Mouse (Mus musculus): ENCODE results near the gene Gm36210. TPM values are rescaled to one million over a fixed set of nuclear protein-coding genes. Genes with fewer than 3 reads are reported as not detected.
A peak's percentile ranks its signal among the peaks of the same experiment; 100 is the strongest.
"Not testable (repeated sequence)": the region's sequence is repeated elsewhere in the genome, so short reads cannot be mapped to it uniquely, and the experiment has no call there.

Gm36210 gene
- polyA plus RNA-seq, 2 experiments = 0.02 TPM; not detected in 1

- Histone ChIP-seq H3K27me3 (ENCODE audit: control insufficient read depth, insufficient read depth, low read length) (no peaks in the 10 kb centered on the region), H3K4me3 (ENCODE audit: insufficient read depth in 1 of 2, low read depth in 2 of 2, low read length in 2 of 2) (no peak overlapping the region), H3K4me1 (replicated peaks; ENCODE audit: control insufficient read depth in 2 of 2, insufficient read depth in 2 of 2, low read length in 1 of 2) (no peaks in the 10 kb centered on the region), H3K4me2 (ENCODE audit: low read depth) (no peak overlapping the region), H3K27ac (no peak overlapping the region), H3K9me3 (ENCODE audit: control insufficient read depth, low read length) (no peaks in the 10 kb centered on the region), H3K36me3 (replicated peaks; ENCODE audit: control insufficient read depth, insufficient read depth, low read depth) (no peaks in the 10 kb centered on the region), H3K9ac (replicated peaks) (no peak overlapping the region)
- TF ChIP-seq EP300 (IDR thresholded peaks at IDR 0.05; ENCODE audit: low read depth) = no peak
- no peak for TF ChIP-seq CTCF (IDR thresholded peaks at IDR 0.05; ENCODE audit: low read depth)
- 65% methylated on average over 4 of the region's 4 CpGs for WGBS (ENCODE audit: insufficient replicate concordance)
- ATAC-seq (ENCODE audit: insufficient read depth) = no peak
- DNase-seq (ENCODE audit: low read depth in 3 of 3, low spot score in 3 of 3) = no peak
These were observed 19.6 kb downstream of the Gm36210 start for GRCm38 (mm10) chr7:4886680-4887079.

- peaks cover 21 to 28% of the 10 kb centered on the region in 2 experiments for H3K4me1 ChIP-seq (replicated peaks; ENCODE audit: control insufficient read depth in 2 of 2, insufficient read depth in 2 of 2, low read length in 1 of 2)
- not testable (repeated sequence) for H3K9me3 ChIP-seq (ENCODE audit: control insufficient read depth, low read length); ATAC-seq (ENCODE audit: insufficient read depth); H3K36me3 ChIP-seq (replicated peaks; ENCODE audit: control insufficient read depth, insufficient read depth, low read depth); H3K4me3 ChIP-seq (ENCODE audit: insufficient read depth in 1 of 2, low read depth in 2 of 2, low read length in 2 of 2); H3K4me2 ChIP-seq (ENCODE audit: low read depth); H3K9ac ChIP-seq (replicated peaks); H3K27me3 ChIP-seq (ENCODE audit: control insufficient read depth, insufficient read depth, low read length); H3K27ac ChIP-seq; DNase-seq (ENCODE audit: low read depth in 3 of 3, low spot score in 3 of 3)
- 70% methylated on average over 1 of the region's 1 CpGs for WGBS (ENCODE audit: insufficient replicate concordance)
These were observed 27.3 kb downstream of the Gm36210 start for GRCm38 (mm10) chr7:4879036-4879435.

- Histone ChIP-seq H3K4me1 (replicated peaks; ENCODE audit: control insufficient read depth in 2 of 2, insufficient read depth in 2 of 2, low read length in 1 of 2) (peaks cover 21 to 28% of the 10 kb centered on the region in 2 experiments), H3K9ac (replicated peaks) (peak overlapping the region; percentile 5; the same call in 1 of the 2 replicates), H3K27me3 (ENCODE audit: control insufficient read depth, insufficient read depth, low read length) (no peaks in the 10 kb centered on the region), H3K36me3 (replicated peaks; ENCODE audit: control insufficient read depth, insufficient read depth, low read depth) (no peaks in the 10 kb centered on the region), H3K4me3 (ENCODE audit: insufficient read depth in 1 of 2, low read depth in 2 of 2, low read length in 2 of 2) (peak overlapping the region; percentile 65 to 78; a peak in 2 of 4 replicates), H3K27ac (no peak overlapping the region; the same call in 1 of the 2 replicates), H3K4me2 (ENCODE audit: low read depth) (peak overlapping the region; percentile 95), H3K9me3 (ENCODE audit: control insufficient read depth, low read length) (no peaks in the 10 kb centered on the region)
- ATAC-seq (ENCODE audit: insufficient read depth) (no peak), DNase-seq (ENCODE audit: low read depth in 3 of 3, low spot score in 3 of 3) (no peak)
- no peak for TF ChIP-seq EP300 (IDR thresholded peaks at IDR 0.05; ENCODE audit: low read depth)
- TF ChIP-seq CTCF (IDR thresholded peaks at IDR 0.05; ENCODE audit: low read depth) = peak; percentile 70
These were observed 28.1 kb downstream of the Gm36210 start for GRCm38 (mm10) chr7:4878186-4878585.

- Histone ChIP-seq H3K27ac (peak overlapping the region; percentile 44; the same call in 1 of the 2 replicates), H3K4me2 (ENCODE audit: low read depth) (peak overlapping the region; percentile 95), H3K4me1 (replicated peaks; ENCODE audit: control insufficient read depth in 2 of 2, insufficient read depth in 2 of 2, low read length in 1 of 2) (peaks cover 21 to 28% of the 10 kb centered on the region in 2 experiments), H3K9ac (replicated peaks) (peak overlapping the region; percentile 66), H3K36me3 (replicated peaks; ENCODE audit: control insufficient read depth, insufficient read depth, low read depth) (no peaks in the 10 kb centered on the region), H3K4me3 (ENCODE audit: insufficient read depth in 1 of 2, low read depth in 2 of 2, low read length in 2 of 2) (peak overlapping the region; percentile 65 to 78), H3K27me3 (ENCODE audit: control insufficient read depth, insufficient read depth, low read length) (no peaks in the 10 kb centered on the region), H3K9me3 (ENCODE audit: control insufficient read depth, low read length) (no peaks in the 10 kb centered on the region)
- peak; percentile 24 for ATAC-seq (ENCODE audit: insufficient read depth)
- 15% methylated on average over 11 of the region's 11 CpGs for WGBS (ENCODE audit: insufficient replicate concordance)
- TF ChIP-seq EP300 (IDR thresholded peaks at IDR 0.05; ENCODE audit: low read depth) = no peak
- TF ChIP-seq CTCF (IDR thresholded peaks at IDR 0.05; ENCODE audit: low read depth) = no peak
- DNase-seq (ENCODE audit: low read depth in 3 of 3, low spot score in 3 of 3) = no peak
These were observed 29.1 kb downstream of the Gm36210 start for GRCm38 (mm10) chr7:4877226-4877625.

GRCm38 (mm10) chr7:4876753-4877221, 29.5 kb downstream of the Gm36210 start, which contains the start of gene Isoc2a:
Gene Isoc2a, plus strand, starts transcription at chr7:4877153.
- Histone ChIP-seq H3K4me2 (ENCODE audit: low read depth) (peak within 1 kb of the TSS; percentile 95), H3K4me1 (replicated peaks; ENCODE audit: control insufficient read depth in 2 of 2, insufficient read depth in 2 of 2, low read length in 1 of 2) (peaks cover 21 to 28% of the 10 kb centered on the region in 2 experiments), H3K4me3 (ENCODE audit: insufficient read depth in 1 of 2, low read depth in 2 of 2, low read length in 2 of 2) (peak within 1 kb of the TSS; percentile 65 to 78), H3K36me3 (replicated peaks; ENCODE audit: control insufficient read depth, insufficient read depth, low read depth) (no peaks in the 10 kb centered on the region), H3K9me3 (ENCODE audit: control insufficient read depth, low read length) (no peaks in the 10 kb centered on the region), H3K27ac (peak within 1 kb of the TSS; percentile 44), H3K27me3 (ENCODE audit: control insufficient read depth, insufficient read depth, low read length) (no peaks in the 10 kb centered on the region), H3K9ac (replicated peaks) (peak within 1 kb of the TSS; percentile 66)
- WGBS (ENCODE audit: insufficient replicate concordance) = under 1% methylated on average over 22 of the region's 22 CpGs
- peak; percentile 87 to 91 (median 89) for DNase-seq (ENCODE audit: low read depth in 3 of 3, low spot score in 3 of 3)
- peak; percentile 98 for ATAC-seq (ENCODE audit: insufficient read depth)
- TF ChIP-seq EP300 (IDR thresholded peaks at IDR 0.05; ENCODE audit: low read depth) (peak; percentile 43; the same call in 1 of the 2 replicates), CTCF (IDR thresholded peaks at IDR 0.05; ENCODE audit: low read depth) (no peak)

Data from liver, embryonic 14.5 days (tissue).